In the genomic region with DNA sequence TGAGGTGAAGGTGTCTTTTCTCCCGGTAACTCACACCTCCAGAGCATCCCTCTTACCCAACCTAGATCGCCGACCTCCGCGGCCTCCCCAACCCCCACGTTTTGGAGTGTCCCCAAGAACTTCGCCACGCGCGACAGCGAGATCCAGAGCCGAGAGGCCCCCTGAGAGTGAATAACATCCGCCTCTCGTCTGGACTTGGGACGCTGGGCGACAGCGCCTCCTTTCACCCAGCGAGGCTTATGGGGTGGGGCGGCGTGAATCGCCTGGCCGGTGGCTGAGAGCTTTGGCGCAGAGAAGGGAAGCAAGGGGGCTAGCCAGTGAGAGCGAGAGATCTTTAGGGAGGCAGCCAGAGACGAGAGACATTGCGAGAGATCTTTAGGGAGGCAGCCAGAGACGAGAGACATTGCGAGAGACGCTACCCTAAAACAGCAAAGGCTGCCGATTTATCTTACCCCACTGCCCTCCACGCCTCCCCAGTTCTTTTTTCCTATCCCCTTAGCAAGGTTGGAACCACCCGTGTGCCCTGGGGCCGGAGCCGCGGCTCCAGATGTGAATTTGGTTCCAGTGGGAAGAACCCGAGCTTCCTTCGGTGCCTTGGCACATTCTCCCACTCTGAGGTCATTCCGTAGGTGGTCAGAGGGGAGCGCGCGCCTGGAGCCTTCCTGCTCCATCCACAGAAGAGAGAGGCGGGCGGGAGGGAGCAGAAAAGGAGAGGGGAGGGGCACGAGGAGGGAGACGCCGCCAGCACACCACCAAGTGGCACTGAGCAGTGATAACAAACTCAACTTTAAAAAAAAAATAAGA, we compare ENCODE assay signal across 8 mouse cellular contexts. TPM values are rescaled to one million over a fixed set of nuclear protein-coding genes. Genes with fewer than 3 reads are reported as not detected.
DNase-seq lines count a peak whose midpoint lies in the region; ATAC-seq and TF ChIP-seq lines count a peak whose summit lies in the region.

No protein-coding gene starts in this region.

- ATAC-seq in forebrain, embryonic 16.5 days: no peak
- ATAC-seq in lung, postnatal 0 days: peak; percentile 25
- no peak for ATAC-seq in megakaryocyte-erythroid progenitor cell, adult 5-6 weeks (replicated peaks; ENCODE audit: low FRiP score, low TSS enrichment, poor library complexity, severe bottlenecking)

- H3K9ac ChIP-seq in forebrain, embryonic 16.5 days (replicated peaks; ENCODE audit: low read depth, low read length): peak overlapping the region; percentile 87
- peak overlapping the region; percentile 64 for H3K9ac ChIP-seq in lung, postnatal 0 days (replicated peaks; ENCODE audit: low read depth)

- peak overlapping the region; percentile 86 for H3K27ac ChIP-seq in forebrain, embryonic 16.5 days (ENCODE audit: low read length)
- peak overlapping the region; percentile 96 for H3K27ac ChIP-seq in layer of hippocampus, adult 2 months
- H3K27ac ChIP-seq in lung, postnatal 0 days (ENCODE audit: low read length): peak overlapping the region; percentile 99

- peak; percentile 16 for TF ChIP-seq CTCF in layer of hippocampus, adult 2 months (conservative IDR thresholded peaks at IDR 0.05)
- TF ChIP-seq CTCF in lung, postnatal 0 days (IDR thresholded peaks at IDR 0.05): peak; percentile 45

- no peaks in the 10 kb centered on the region for H3K9me3 ChIP-seq in forebrain, embryonic 16.5 days (ENCODE audit: control insufficient read depth, low read length)
- H3K9me3 ChIP-seq in lung, postnatal 0 days (ENCODE audit: low read length): no peaks in the 10 kb centered on the region

- H3K4me2 ChIP-seq in forebrain, embryonic 16.5 days (ENCODE audit: low read length): peak overlapping the region; percentile 100
- H3K4me2 ChIP-seq in lung, postnatal 0 days (replicated peaks; ENCODE audit: low read depth, low read length): peak overlapping the region; percentile 94

- peak overlapping the region; percentile 59 for H3K4me3 ChIP-seq in forebrain, embryonic 16.5 days (replicated peaks; ENCODE audit: low read length)
- H3K4me3 ChIP-seq in layer of hippocampus, adult 2 months: peak overlapping the region; percentile 66
- H3K4me3 ChIP-seq in lung, postnatal 0 days (ENCODE audit: low read depth, low read length): peak overlapping the region; percentile 48

- DNase-seq in MN1 (ENCODE audit: low spot score): peak; percentile 88
- peak; percentile 60 to 68 for DNase-seq in cerebellum, adult 18-20 months
- DNase-seq in heart, postnatal 36 days: peak; percentile 80 to 86
- DNase-seq in layer of hippocampus, adult 2 months (ENCODE audit: low spot score in 2 of 2): peak; percentile 35 to 60
- DNase-seq in lung, postnatal 0 days (ENCODE audit: low spot score): peak; percentile 92
- DNase-seq in retina, postnatal 1 day: peak; percentile 84

- intact Hi-C loops in heart, postnatal 36 days (cut with DNase I): loop anchor here (1.0 to 5.0 kb wide), 5 partner anchors 29 to 324 kb away; no protein-coding TSS in a partner anchor

- H3K27me3 ChIP-seq in forebrain, embryonic 16.5 days (replicated peaks; ENCODE audit: control insufficient read depth, insufficient read depth, low read length): 0 out of 2 replicates have a peak, but pooled peaks cover 2% of the 10 kb centered on the region
- no peaks in the 10 kb centered on the region for H3K27me3 ChIP-seq in lung, postnatal 0 days (replicated peaks; ENCODE audit: insufficient read depth, low read length)

- TF ChIP-seq EP300 in lung, postnatal 0 days (IDR thresholded peaks at IDR 0.05): 0 out of 2 replicates have a peak, but pooled peaks have one; percentile 19

- no peaks in the 10 kb centered on the region for H3K36me3 ChIP-seq in forebrain, embryonic 16.5 days (ENCODE audit: control insufficient read depth, insufficient read depth)
- no peaks in the 10 kb centered on the region for H3K36me3 ChIP-seq in lung, postnatal 0 days (ENCODE audit: insufficient read depth, low read length)

- WGBS in forebrain, embryonic 16.5 days: under 1% methylated on average over 46 of the region's 46 CpGs
- WGBS in lung, postnatal 0 days: under 1% methylated on average over 46 of the region's 46 CpGs

- H3K4me1 ChIP-seq in forebrain, embryonic 16.5 days (replicated peaks; ENCODE audit: control insufficient read depth, insufficient read depth, low read length): peaks cover 32% of the 10 kb centered on the region
- H3K4me1 ChIP-seq in lung, postnatal 0 days (ENCODE audit: insufficient read depth, low read depth, low read length): peaks cover 6% of the 10 kb centered on the region; the same call in 1 of the 2 replicates

RNA-seq across cellular contexts. Expression of gene Ier5l, which starts 3.7 kb away (rescaled TPM):
- polyA plus RNA-seq in forebrain, embryonic 16.5 days (2015; fragmentation: Nextera tagmentation; extraction: Ambion mirVana): 1.5 and 1.8 TPM in 2 replicates
- total RNA-seq in heart, postnatal 36 days (2021): 1 to 10 TPM; 4.6 to 5.6 TPM
- 10 to 100 TPM; 12.2 to 13.1 TPM for total RNA-seq in layer of hippocampus, adult 2 months (2021)
- polyA plus RNA-seq in lung, postnatal 0 days (2015; fragmentation: Nextera tagmentation; extraction: Ambion mirVana): 3.6 and 4.0 TPM in 2 replicates
- total RNA-seq in megakaryocyte-erythroid progenitor cell, adult 5-6 weeks (2014; fragmentation: Nextera tagmentation): not detected in 2 replicates
- total RNA-seq in megakaryocyte-erythroid progenitor cell, adult 5-6 weeks (2017): 0.56 TPM in 1 of 2 replicates, not detected in the other

RNA-seq across cellular contexts. Expression of gene Ptpa, which starts 54.5 kb away (rescaled TPM):
- 146 and 163 TPM in 2 replicates for polyA plus RNA-seq in forebrain, embryonic 16.5 days (2015; fragmentation: Nextera tagmentation; extraction: Ambion mirVana)
- 10 to 100 TPM; 82.9 to 85.1 TPM for total RNA-seq in heart, postnatal 36 days (2021)
- total RNA-seq in layer of hippocampus, adult 2 months (2021): 100 to 1,000 TPM; 152 to 168 TPM
- polyA plus RNA-seq in lung, postnatal 0 days (2015; fragmentation: Nextera tagmentation; extraction: Ambion mirVana): 88.0 and 93.3 TPM in 2 replicates
- total RNA-seq in megakaryocyte-erythroid progenitor cell, adult 5-6 weeks (2014; fragmentation: Nextera tagmentation): 228 and 237 TPM in 2 replicates
- total RNA-seq in megakaryocyte-erythroid progenitor cell, adult 5-6 weeks (2017): 74.1 and 93.5 TPM in 2 replicates

RNA-seq across cellular contexts. Expression of gene Crat, which starts 54.7 kb away (rescaled TPM):
- polyA plus RNA-seq in forebrain, embryonic 16.5 days (2015; fragmentation: Nextera tagmentation; extraction: Ambion mirVana): 21.3 and 21.4 TPM in 2 replicates
- total RNA-seq in heart, postnatal 36 days (2021): 100 to 1,000 TPM; 496 to 534 TPM
- total RNA-seq in layer of hippocampus, adult 2 months (2021): 10 to 100 TPM; 50.9 to 51.6 TPM
- polyA plus RNA-seq in lung, postnatal 0 days (2015; fragmentation: Nextera tagmentation; extraction: Ambion mirVana): 36.5 and 37.4 TPM in 2 replicates
- total RNA-seq in megakaryocyte-erythroid progenitor cell, adult 5-6 weeks (2014; fragmentation: Nextera tagmentation): 24.3 and 29.2 TPM in 2 replicates
- 11.2 and 16.0 TPM in 2 replicates for total RNA-seq in megakaryocyte-erythroid progenitor cell, adult 5-6 weeks (2017)

Comparison
In these comparisons a context has a peak if more than half of its experiments do, and no peak if none do; other contexts are left out.
1. RNA of gene Crat, which starts 54.7 kb away (total RNA-seq): 496 to 534 TPM in heart, postnatal 36 days; 50.9 to 51.6 TPM in layer of hippocampus, adult 2 months and 11.2 to 29.2 TPM in megakaryocyte-erythroid progenitor cell, adult 5-6 weeks; every median in the first group is over 4 times any median in the second.
2. Peak in every context shown above with its lines, with median percentiles within 50 percentile points of each other: DNase-seq, H3K27ac ChIP-seq and H3K4me3 ChIP-seq.